Mouse (Mus musculus): Measurements from ENCODE around the gene Terb2.

- TF ChIP-seq CTCF (IDR thresholded peaks at IDR 0.05; ENCODE audit: borderline replicate concordance, control insufficient read depth, extremely low read depth, insufficient read depth, low read length, poor library complexity) (no peak), POLR2A (IDR thresholded peaks at IDR 0.05; ENCODE audit: control insufficient read depth, extremely low read depth, insufficient read depth, low read length, poor library complexity) (no peak)
These were observed 29.9 kb upstream of the Terb2 start for GRCm38 (mm10) chr2:122156051-122156700.
